Mouse (Mus musculus): ENCODE measurements around the gene Il17d.

GRCm38 (mm10) chr14:57546557-57547021 is 22.0 kb downstream of the Il17d start:
- TF ChIP-seq CTCF (IDR thresholded peaks at IDR 0.05; ENCODE audit: low read depth, low read length) (no peak), POLR2A (IDR thresholded peaks at IDR 0.05; ENCODE audit: extremely low read depth, insufficient read depth, low read length) (no peak)

Data from liver, adult 2 months (tissue).